32 mouse cellular contexts compared by ENCODE assay signal in genomic region chr8:111142521-111142920, GRCm38 (mm10). TPM values are rescaled to one million over a fixed set of nuclear protein-coding genes. Genes with fewer than 3 reads are reported as not detected.
"Had no signal": no experiment of that assay in that cellular context is flagged by ENCODE, and none has a peak within 500 bp of the region (broad histone marks: within the 10 kb centered on the region; RNA-seq: fewer than 3 reads in every experiment).

No protein-coding gene starts in this region.

- H3K4me3 ChIP-seq: heart, embryonic 10.5 days; heart, embryonic 12.5 days; heart, embryonic 13.5 days; heart, embryonic 15.5 days; hindbrain, embryonic 10.5 days; hindbrain, embryonic 12.5 days; hindbrain, embryonic 13.5 days; hindbrain, embryonic 15.5 days; intestine, embryonic 15.5 days; kidney, embryonic 15.5 days; layer of hippocampus, adult 2 months; left cerebral cortex, adult 2 months had no signal

- H3K36me3 ChIP-seq: intestine, embryonic 15.5 days had no signal

- H3K27ac ChIP-seq: heart, embryonic 10.5 days; heart, embryonic 13.5 days; heart, embryonic 15.5 days; hindbrain, embryonic 10.5 days; hindbrain, embryonic 12.5 days; hindbrain, embryonic 13.5 days; hindbrain, embryonic 14.5 days; hindbrain, embryonic 15.5 days; hindbrain, postnatal 0 days; intestine, embryonic 15.5 days; kidney, embryonic 15.5 days; kidney, postnatal 0 days; layer of hippocampus, adult 2 months; left cerebral cortex, adult 2 months had no signal

- H3K27me3 ChIP-seq: heart, embryonic 12.5 days; heart, embryonic 13.5 days; heart, embryonic 15.5 days; hindbrain, embryonic 12.5 days; hindbrain, embryonic 13.5 days; hindbrain, embryonic 15.5 days; intestine, embryonic 15.5 days; kidney, embryonic 15.5 days had no signal

- DNase-seq: heart, postnatal 10 days; heart, postnatal 14 days; heart, postnatal 36 days; heart, postnatal 4 days; kidney, adult 8-10 months; kidney, postnatal 10 days; kidney, postnatal 14 days; kidney, postnatal 25 days; kidney, postnatal 4 days; layer of hippocampus, adult 9-11 months; layer of hippocampus, postnatal 36 days had no signal

RNA-seq across cellular contexts. Expression of gene Clec18a, which starts 50.3 kb away (rescaled TPM):
- polyA plus RNA-seq: heart, embryonic 10.5 days; heart, embryonic 11.5 days; heart, embryonic 12.5 days; heart, embryonic 13.5 days; heart, embryonic 14.5 days; heart, embryonic 15.5 days; inflammation-experienced regulatory T-cells, adult 6 months; intestine, embryonic 14.5 days; intestine, postnatal 0 days; large intestine, adult 2 months had no signal
